Mouse (Mus musculus): ENCODE measurements around the gene Hoxa10. TPM values are rescaled to one million over a fixed set of nuclear protein-coding genes. Genes with fewer than 3 reads are reported as not detected.

The Hoxa10 gene
- total RNA-seq, 1 experiment from 2014 or later = 2.3 TPM

DNA sequence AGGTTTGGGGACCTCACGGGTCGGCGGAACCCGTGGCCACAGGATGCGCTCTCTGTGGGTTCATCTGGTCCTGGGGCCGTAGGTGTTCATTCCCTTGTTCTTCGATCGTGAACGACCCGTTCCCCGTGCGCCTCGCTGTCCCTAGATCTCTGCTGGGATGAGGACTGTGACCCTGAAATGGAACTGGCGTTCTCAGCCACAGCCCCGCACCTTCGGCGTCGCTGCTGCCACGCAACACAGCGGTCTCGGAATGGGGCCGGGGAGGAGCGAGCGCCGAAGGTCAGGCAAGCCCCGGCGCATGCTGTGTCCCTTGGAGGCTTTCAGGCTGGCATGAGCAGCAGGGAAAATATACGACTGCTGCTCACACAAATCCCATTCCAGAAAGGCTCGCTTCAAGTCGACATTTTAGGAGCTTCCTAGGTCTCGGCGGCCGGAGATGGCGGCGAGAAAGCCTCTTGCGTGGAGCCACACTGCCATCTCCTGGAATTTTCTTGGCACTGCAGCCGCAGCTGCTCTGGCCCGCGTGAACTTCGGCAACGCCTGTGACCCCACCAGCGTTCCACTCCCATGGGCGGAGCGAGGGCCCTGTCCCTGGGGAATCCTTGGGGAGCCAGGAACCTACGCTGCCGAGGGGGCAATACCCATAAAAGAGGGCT lies 19.2 kb downstream of the Hoxa10 start, which contains the start of gene Hoxa7:
Gene Hoxa7 (minus strand): TSS at position 518 of the 656 bp plus-strand sequence.
- ATAC-seq (replicated peaks; ENCODE audit: low read depth, poor library complexity, severe bottlenecking) = peak; percentile 61

DNA sequence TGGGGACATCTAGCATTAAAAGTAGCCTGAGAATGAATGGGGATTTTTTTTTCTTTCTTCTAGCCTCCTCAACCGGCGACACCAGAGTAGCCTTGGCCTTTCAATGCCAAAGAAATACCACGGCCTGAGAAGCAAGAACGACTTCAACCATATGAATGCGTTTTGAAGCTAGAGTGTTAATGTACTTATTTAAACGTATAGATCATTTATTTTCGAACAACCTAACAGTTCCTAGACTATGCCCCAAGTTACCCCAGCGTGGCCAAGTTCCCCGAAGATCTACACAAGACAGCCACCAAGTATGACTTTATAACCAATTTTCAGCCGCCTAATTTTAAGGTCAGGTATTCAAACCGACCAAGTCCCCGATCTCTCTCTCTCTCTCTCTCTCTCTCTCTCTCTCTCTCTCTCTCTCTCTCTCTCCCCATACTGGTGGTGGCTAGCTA lies 19.8 kb downstream of the Hoxa10 start:
- no peak for ATAC-seq (replicated peaks; ENCODE audit: low read depth, poor library complexity, severe bottlenecking)

GRCm38 (mm10) chr6:52220003-52220864 lies 20.4 kb downstream of the Hoxa10 start:
- no peak; the same call in 1 of the 2 replicates for ATAC-seq (replicated peaks; ENCODE audit: low read depth, poor library complexity, severe bottlenecking)

- ATAC-seq (replicated peaks; ENCODE audit: low read depth, poor library complexity, severe bottlenecking) = no peak
Measured at GRCm38 (mm10) chr6:52219234-52219942, 21.3 kb downstream of the Hoxa10 start.

- no peak for ATAC-seq (replicated peaks; ENCODE audit: low read depth, poor library complexity, severe bottlenecking)
Measured at GRCm38 (mm10) chr6:52218643-52219215, 21.9 kb downstream of the Hoxa10 start.

- ATAC-seq (replicated peaks; ENCODE audit: low read depth, poor library complexity, severe bottlenecking) = no peak
Measured at GRCm38 (mm10) chr6:52217895-52218642, 22.6 kb downstream of the Hoxa10 start.

DNA sequence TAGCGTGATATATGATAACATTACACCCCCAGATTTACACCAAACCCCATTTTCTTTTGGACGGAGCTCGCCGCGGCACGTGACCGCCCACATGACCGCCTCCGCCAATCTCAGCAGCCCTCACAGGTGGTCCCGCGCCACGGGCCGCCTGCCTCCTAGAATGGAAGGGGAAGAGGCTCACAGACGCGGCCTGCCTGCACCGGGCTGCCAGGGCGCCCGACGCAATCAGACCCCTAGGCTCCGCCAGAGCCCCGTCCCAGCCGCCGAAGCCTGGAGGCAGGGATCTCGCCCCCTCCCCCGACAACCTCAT lies 23.2 kb downstream of the Hoxa10 start:
- ATAC-seq (replicated peaks; ENCODE audit: low read depth, poor library complexity, severe bottlenecking) = peak; percentile 47

GRCm38 (mm10) chr6:52216691-52217458 lies 23.8 kb downstream of the Hoxa10 start:
- no peak for ATAC-seq (replicated peaks; ENCODE audit: low read depth, poor library complexity, severe bottlenecking)

DNA sequence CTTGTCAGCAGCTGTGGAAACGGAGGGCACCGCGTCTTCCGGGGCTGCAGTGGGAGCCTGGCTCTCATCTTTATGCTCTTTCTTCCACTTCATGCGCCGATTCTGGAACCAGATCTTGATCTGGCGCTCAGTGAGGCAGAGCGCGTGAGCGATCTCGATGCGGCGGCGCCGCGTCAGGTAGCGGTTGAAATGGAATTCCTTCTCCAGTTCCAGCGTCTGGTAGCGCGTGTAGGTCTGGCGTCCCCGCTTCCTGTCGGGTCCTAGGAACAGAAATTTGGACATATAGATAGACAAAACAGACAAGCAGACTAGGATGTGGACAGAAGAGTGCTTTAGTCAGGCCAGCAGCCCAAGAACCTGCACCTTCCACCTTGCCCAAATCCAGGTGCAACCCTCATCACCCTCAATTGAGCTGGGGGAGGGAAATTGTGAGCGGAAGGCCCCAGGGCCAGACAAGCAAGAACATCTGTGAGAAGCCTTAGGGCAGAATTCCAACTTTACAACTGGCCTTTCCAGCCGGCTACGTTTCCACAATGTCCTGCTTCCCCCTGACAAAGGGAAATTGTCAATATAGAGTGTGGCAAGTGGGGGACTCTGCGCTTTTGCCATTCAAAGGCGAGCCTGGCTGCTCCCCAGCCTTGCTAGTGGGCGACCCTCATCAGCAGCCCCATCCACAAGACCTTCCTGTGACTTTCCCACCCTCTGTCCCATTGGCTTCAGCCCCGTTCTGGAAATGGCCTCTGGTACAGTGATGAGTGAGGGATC lies 24.7 kb downstream of the Hoxa10 start:
- no peak for ATAC-seq (replicated peaks; ENCODE audit: low read depth, poor library complexity, severe bottlenecking)

DNA sequence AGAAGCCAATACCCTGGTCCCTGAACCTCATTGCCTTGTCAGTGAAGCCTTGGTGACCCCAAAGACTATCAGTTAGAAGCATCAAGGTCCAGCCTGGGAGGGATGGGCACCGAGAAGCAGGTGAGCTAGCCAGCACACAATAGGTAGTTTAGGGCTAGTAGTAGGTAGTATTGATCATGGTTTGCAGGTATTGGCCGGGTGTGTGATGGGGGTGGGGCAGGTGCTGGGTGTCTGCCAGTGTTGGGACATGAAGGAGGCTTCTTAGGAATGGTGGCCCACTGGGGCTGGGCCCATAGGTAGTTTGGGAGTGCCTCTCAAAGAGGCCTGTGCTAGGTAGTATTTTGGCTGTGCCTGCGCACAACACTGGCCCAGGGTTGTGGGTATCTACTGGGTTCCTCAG lies 25.6 kb downstream of the Hoxa10 start:
- ATAC-seq (replicated peaks; ENCODE audit: low read depth, poor library complexity, severe bottlenecking) = no peak

GRCm38 (mm10) chr6:52214271-52214670 lies 26.4 kb downstream of the Hoxa10 start:
- ATAC-seq (replicated peaks; ENCODE audit: low read depth, poor library complexity, severe bottlenecking) = no peak

DNA sequence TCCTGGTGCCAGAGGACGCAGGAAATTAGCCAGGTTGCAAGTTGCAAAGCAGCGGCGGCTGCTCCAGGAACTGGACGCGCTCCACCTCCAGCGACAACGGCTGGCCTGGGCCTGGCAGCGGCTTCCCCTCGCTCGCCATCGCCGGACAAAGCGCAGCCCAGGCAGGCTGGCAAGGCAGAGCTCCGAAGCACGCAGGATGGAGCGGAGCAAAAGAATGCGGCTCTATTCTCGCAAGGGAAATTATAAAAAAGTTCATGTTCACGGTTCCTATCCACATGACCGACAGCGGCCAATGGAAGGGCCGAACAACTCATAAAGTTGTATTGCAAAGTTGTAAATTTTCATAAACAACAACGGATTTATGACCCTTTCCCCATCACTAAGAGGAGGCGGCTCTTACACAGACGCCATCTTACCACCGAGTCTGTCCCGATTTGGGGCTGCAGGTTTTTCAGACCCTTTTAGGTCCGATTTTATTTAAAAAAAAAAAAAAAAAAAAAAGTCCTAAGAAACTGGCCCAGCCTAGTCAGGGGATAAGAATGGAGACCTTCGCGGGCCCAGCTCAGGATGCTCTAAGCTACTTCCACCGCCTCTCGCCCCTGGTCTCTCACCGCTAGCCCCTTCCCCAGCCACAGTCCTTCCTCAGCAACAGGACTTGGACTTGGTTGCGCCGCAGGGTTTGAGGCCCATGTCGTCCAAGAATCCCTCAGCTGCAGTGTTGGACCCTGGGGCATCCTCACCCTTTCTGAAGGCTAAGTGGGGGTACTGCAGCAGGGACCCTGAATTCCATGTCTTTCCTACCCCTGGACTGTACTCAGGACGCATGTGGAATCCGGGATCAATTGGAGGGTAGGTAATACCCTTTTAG lies 27.3 kb downstream of the Hoxa10 start, which contains the start of the genes Hoxa3 and Gm28308:
Gene Hoxa3 (minus strand): TSS at position 218 of the 868 bp plus-strand sequence.
Gene Gm28308 (minus strand): TSS at position 221 of the 868 bp plus-strand sequence.
- peak; percentile 20 for ATAC-seq (replicated peaks; ENCODE audit: low read depth, poor library complexity, severe bottlenecking)

GRCm38 (mm10) chr6:52212556-52213118 lies 28.0 kb downstream of the Hoxa10 start:
- peak; percentile 29 for ATAC-seq (replicated peaks; ENCODE audit: low read depth, poor library complexity, severe bottlenecking)

- ATAC-seq (replicated peaks; ENCODE audit: low read depth, poor library complexity, severe bottlenecking) = 0 out of 2 replicates have a peak, but pooled peaks have one; percentile 2
Measured at GRCm38 (mm10) chr6:52211961-52212360, 28.7 kb downstream of the Hoxa10 start.

DNA sequence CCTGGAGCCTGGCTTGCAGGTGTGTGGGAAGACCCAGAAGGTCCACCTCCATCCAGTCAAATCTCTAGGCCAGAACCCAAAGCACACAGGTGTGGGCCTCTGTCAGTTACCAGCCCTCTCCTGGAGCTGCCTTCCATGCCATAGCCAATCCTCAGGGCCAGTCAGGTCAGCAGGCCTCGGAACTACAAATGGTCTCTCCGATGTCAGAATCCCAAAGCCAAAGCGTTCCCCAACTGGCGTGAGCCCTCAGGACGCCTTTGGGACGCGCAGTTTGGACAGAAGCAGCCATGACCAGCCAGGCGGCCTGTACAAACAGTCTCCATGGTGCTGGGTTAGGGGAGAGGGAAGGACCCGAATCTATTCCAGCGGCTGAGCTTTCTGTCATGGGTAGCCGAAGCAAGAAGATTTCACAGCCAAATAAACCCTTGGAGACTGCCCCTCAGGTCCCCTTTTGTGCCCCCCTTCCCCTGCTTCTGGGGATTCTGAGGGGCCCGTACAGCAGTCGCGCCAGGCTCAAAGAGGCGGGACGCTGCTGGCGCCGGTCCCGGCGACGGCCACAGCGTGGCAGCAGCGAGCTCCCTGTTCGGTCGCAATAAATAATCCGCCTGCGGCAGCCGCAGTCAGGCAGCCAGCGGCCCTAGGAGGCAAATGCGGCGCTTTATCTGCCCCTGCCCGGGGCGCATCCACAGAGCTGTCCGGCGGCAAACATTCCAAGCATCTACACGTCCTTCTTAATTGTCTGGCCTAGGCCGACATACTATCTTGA lies 29.3 kb downstream of the Hoxa10 start:
- peak; percentile 68 for ATAC-seq (replicated peaks; ENCODE audit: low read depth, poor library complexity, severe bottlenecking)

DNA sequence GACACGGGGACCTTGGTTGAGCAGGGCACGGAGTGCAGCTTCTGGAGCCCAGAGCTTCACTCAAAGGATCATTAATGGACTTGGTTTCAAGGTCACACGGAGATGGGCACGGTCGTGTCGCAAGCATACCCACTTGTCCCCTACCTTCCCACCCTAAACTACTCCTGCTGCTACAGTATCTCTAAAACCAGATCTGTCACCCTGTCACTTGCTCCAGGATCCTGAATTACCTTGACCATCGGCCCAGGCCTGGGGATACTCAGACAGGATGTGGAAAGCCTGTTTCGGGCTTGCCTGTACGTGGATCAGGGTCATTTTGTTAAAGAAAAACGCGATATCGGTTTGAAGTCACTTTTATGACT lies 31.0 kb downstream of the Hoxa10 start:
- ATAC-seq (replicated peaks; ENCODE audit: low read depth, poor library complexity, severe bottlenecking) = no peak

All from common myeloid progenitor, adult 5-6 weeks (primary cell).